Mouse (Mus musculus): ENCODE results near the gene Il15.

DNA sequence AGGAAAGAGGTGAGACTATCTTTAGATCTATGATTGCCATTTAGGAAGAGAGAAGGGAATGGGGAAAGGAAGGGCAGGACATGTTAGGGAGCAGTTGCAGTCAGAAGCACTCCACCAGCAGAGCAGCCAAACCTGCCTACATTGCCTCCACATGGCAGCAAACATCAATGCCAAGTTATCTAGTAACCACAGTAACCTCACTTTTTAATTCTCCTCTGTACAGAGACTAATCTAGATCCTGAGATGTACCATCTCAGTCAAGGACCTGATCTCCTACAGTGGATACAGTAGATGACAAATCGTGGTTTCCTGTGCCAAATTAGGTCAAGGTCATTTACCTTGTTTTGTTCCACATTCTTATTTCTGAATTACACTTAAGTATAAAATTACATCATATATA lies 42.0 kb downstream of the Il15 start:
- TF ChIP-seq POLR2A (IDR thresholded peaks at IDR 0.05; ENCODE audit: low read depth, low read length): no peak
- TF ChIP-seq CTCF (IDR thresholded peaks at IDR 0.05; ENCODE audit: extremely low read depth, insufficient read depth, insufficient read length, insufficient replicate concordance): no peak

Measured in spleen, adult 2 months (tissue).